Mouse (Mus musculus): ENCODE results near the gene Smoc1. TPM values are rescaled to one million over a fixed set of nuclear protein-coding genes. Genes with fewer than 3 reads are reported as not detected.

The Smoc1 gene
- polyA plus RNA-seq, 1 experiment = 41.7 TPM

GRCm38 (mm10) chr12:81139463-81139862, 112.9 kb downstream of the Smoc1 start:
- H3K4me3 ChIP-seq (ENCODE audit: control insufficient read depth, insufficient read depth, low read length) = no peak overlapping the region
- TF ChIP-seq CTCF (IDR thresholded peaks at IDR 0.05; ENCODE audit: borderline replicate concordance, control insufficient read depth, extremely low read depth, insufficient read depth, low read length, poor library complexity) (no peak), POLR2A (IDR thresholded peaks at IDR 0.05; ENCODE audit: control insufficient read depth, extremely low read depth, insufficient read depth, low read length, poor library complexity) (no peak)
- DNase-seq = no peak
- no peak overlapping the region for H3K27ac ChIP-seq (ENCODE audit: control insufficient read depth, insufficient read depth, low read length)
- no peaks in the 10 kb centered on the region for H3K27me3 ChIP-seq (ENCODE audit: control insufficient read depth, insufficient read depth, low read length)
- WGBS = 96% methylated on average over 6 of the region's 6 CpGs
- H3K36me3 ChIP-seq (ENCODE audit: control insufficient read depth, insufficient read depth, low read length) = no peaks in the 10 kb centered on the region
- peaks cover 3% of the 10 kb centered on the region for H3K4me1 ChIP-seq (replicated peaks; ENCODE audit: control insufficient read depth, insufficient read depth, low read length)

GRCm38 (mm10) chr12:81140594-81141328, 114.2 kb downstream of the Smoc1 start:
- no peak overlapping the region for H3K4me3 ChIP-seq (ENCODE audit: control insufficient read depth, insufficient read depth, low read length)
- WGBS = 73% methylated on average over 9 of the region's 9 CpGs
- DNase-seq = no peak
- no peaks in the 10 kb centered on the region for H3K27me3 ChIP-seq (ENCODE audit: control insufficient read depth, insufficient read depth, low read length)
- TF ChIP-seq POLR2A (IDR thresholded peaks at IDR 0.05; ENCODE audit: control insufficient read depth, extremely low read depth, insufficient read depth, low read length, poor library complexity) (no peak), CTCF (IDR thresholded peaks at IDR 0.05; ENCODE audit: borderline replicate concordance, control insufficient read depth, extremely low read depth, insufficient read depth, low read length, poor library complexity) (no peak)
- no peak overlapping the region for H3K27ac ChIP-seq (ENCODE audit: control insufficient read depth, insufficient read depth, low read length)
- H3K4me1 ChIP-seq (replicated peaks; ENCODE audit: control insufficient read depth, insufficient read depth, low read length) = peaks cover 3% of the 10 kb centered on the region
- H3K36me3 ChIP-seq (ENCODE audit: control insufficient read depth, insufficient read depth, low read length) = no peaks in the 10 kb centered on the region

- Histone ChIP-seq H3K4me3 (ENCODE audit: control insufficient read depth, insufficient read depth, low read length) (no peak overlapping the region), H3K27me3 (ENCODE audit: control insufficient read depth, insufficient read depth, low read length) (no peaks in the 10 kb centered on the region), H3K4me1 (replicated peaks; ENCODE audit: control insufficient read depth, insufficient read depth, low read length) (peaks cover 3% of the 10 kb centered on the region), H3K27ac (ENCODE audit: control insufficient read depth, insufficient read depth, low read length) (no peak overlapping the region), H3K36me3 (ENCODE audit: control insufficient read depth, insufficient read depth, low read length) (no peaks in the 10 kb centered on the region)
- no peak for DNase-seq
- WGBS = 87% methylated on average over 7 of the region's 7 CpGs
- TF ChIP-seq CTCF (IDR thresholded peaks at IDR 0.05; ENCODE audit: borderline replicate concordance, control insufficient read depth, extremely low read depth, insufficient read depth, low read length, poor library complexity) (no peak), POLR2A (IDR thresholded peaks at IDR 0.05; ENCODE audit: control insufficient read depth, extremely low read depth, insufficient read depth, low read length, poor library complexity) (no peak)
Observed at GRCm38 (mm10) chr12:81141329-81141711, 114.7 kb downstream of the Smoc1 start.

GRCm38 (mm10) chr12:81142231-81142630, 115.6 kb downstream of the Smoc1 start:
- peaks cover 3% of the 10 kb centered on the region for H3K4me1 ChIP-seq (replicated peaks; ENCODE audit: control insufficient read depth, insufficient read depth, low read length)
- 92% methylated on average over 3 of the region's 3 CpGs for WGBS
- H3K36me3 ChIP-seq (ENCODE audit: control insufficient read depth, insufficient read depth, low read length) = no peaks in the 10 kb centered on the region
- no peak for DNase-seq
- no peaks in the 10 kb centered on the region for H3K27me3 ChIP-seq (ENCODE audit: control insufficient read depth, insufficient read depth, low read length)
- no peak overlapping the region for H3K27ac ChIP-seq (ENCODE audit: control insufficient read depth, insufficient read depth, low read length)
- TF ChIP-seq POLR2A (IDR thresholded peaks at IDR 0.05; ENCODE audit: control insufficient read depth, extremely low read depth, insufficient read depth, low read length, poor library complexity) (no peak), CTCF (IDR thresholded peaks at IDR 0.05; ENCODE audit: borderline replicate concordance, control insufficient read depth, extremely low read depth, insufficient read depth, low read length, poor library complexity) (no peak)
- no peak overlapping the region for H3K4me3 ChIP-seq (ENCODE audit: control insufficient read depth, insufficient read depth, low read length)

GRCm38 (mm10) chr12:81144201-81144600, 117.6 kb downstream of the Smoc1 start:
- Histone ChIP-seq H3K4me3 (ENCODE audit: control insufficient read depth, insufficient read depth, low read length) (no peak overlapping the region), H3K36me3 (ENCODE audit: control insufficient read depth, insufficient read depth, low read length) (no peaks in the 10 kb centered on the region), H3K27me3 (ENCODE audit: control insufficient read depth, insufficient read depth, low read length) (no peaks in the 10 kb centered on the region), H3K4me1 (replicated peaks; ENCODE audit: control insufficient read depth, insufficient read depth, low read length) (peaks cover 3% of the 10 kb centered on the region), H3K27ac (ENCODE audit: control insufficient read depth, insufficient read depth, low read length) (no peak overlapping the region)
- no peak for TF ChIP-seq POLR2A (IDR thresholded peaks at IDR 0.05; ENCODE audit: control insufficient read depth, extremely low read depth, insufficient read depth, low read length, poor library complexity)
- no peak for DNase-seq
- 83% methylated on average over 10 of the region's 10 CpGs for WGBS

GRCm38 (mm10) chr12:81146417-81147180, 120.0 kb downstream of the Smoc1 start:
- Histone ChIP-seq H3K4me3 (ENCODE audit: control insufficient read depth, insufficient read depth, low read length) (no peak overlapping the region), H3K27me3 (ENCODE audit: control insufficient read depth, insufficient read depth, low read length) (no peaks in the 10 kb centered on the region), H3K36me3 (ENCODE audit: control insufficient read depth, insufficient read depth, low read length) (no peaks in the 10 kb centered on the region), H3K4me1 (replicated peaks; ENCODE audit: control insufficient read depth, insufficient read depth, low read length) (peaks cover 1% of the 10 kb centered on the region), H3K27ac (ENCODE audit: control insufficient read depth, insufficient read depth, low read length) (no peak overlapping the region)
- WGBS = 86% methylated on average over 10 of the region's 10 CpGs
- DNase-seq = no peak
- no peak for TF ChIP-seq POLR2A (IDR thresholded peaks at IDR 0.05; ENCODE audit: control insufficient read depth, extremely low read depth, insufficient read depth, low read length, poor library complexity)

All from thymus, adult 2 months (tissue).